Mouse (Mus musculus) olfactory bulb, adult 2 months (tissue): ENCODE results near the gene Aifm3.

Experiments used
- CTCF ChIP-seq: fragments of 200-500 bp; IDR thresholded peaks from 2 replicates; pipeline ENCODE4 v1.5.1; 2012; ENCODE audit warnings: low read depth, mild to moderate bottlenecking, low read length, moderate library complexity; ENCODE audit not compliant: insufficient read depth
- POLR2A ChIP-seq: fragments of 200-500 bp; IDR thresholded peaks from 2 replicates; pipeline ENCODE4 v1.6.1; 2012; ENCODE audit warnings: mild to moderate bottlenecking, low read depth, low read length, moderate library complexity; ENCODE audit not compliant: insufficient read depth

DNA sequence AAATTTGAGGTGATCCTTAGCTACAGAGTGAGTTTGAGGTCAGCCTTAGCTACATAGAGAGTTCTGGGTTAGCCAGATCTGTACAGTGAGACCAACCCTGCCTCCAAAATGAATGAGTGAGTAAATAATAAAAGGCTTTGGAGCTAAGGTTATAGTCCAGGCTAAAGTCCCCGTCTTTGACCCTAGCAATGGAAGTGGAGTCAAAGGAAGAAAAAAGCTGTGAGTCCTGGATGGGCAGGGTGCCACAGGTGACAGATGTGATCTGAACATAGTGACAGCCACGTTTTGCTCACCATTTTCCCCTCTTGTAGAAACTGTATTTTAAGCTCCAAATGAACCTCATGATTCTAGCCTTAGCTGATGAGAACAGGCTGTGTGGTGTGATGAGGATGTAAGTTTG lies 29.5 kb downstream of the Aifm3 start:
- TF ChIP-seq CTCF = no peak
- TF ChIP-seq POLR2A = no peak
